Mouse (Mus musculus): ENCODE measurements at regions not wholly inside any gene's neighbourhood (a gene's known extent, or its start where the extent isn't known, plus 50 kb on each side); places are given as distances from the start of the nearest gene placed in this dataset.

GRCm38 (mm10) chr6:127375144-127375529 lies 71.5 kb upstream of the Parp11 start:
- TF ChIP-seq CTCF (IDR thresholded peaks at IDR 0.05; ENCODE audit: extremely low read depth, insufficient read length, insufficient replicate concordance, low read depth, low read length) (no peak), POLR2A (IDR thresholded peaks at IDR 0.05; ENCODE audit: low read depth, low read length) (no peak)

All from small intestine, adult 2 months (tissue).